Mouse (Mus musculus) hindbrain, embryonic 11.5 days (tissue): ENCODE measurements around the gene Ckb. TPM values are rescaled to one million over a fixed set of nuclear protein-coding genes. Genes with fewer than 3 reads are reported as not detected.
"Not testable (repeated sequence)": the region's sequence is repeated elsewhere in the genome, so short reads cannot be mapped to it uniquely, and the experiment has no call there.

Experiments
- ATAC-seq: fragments of 200-750 bp; cut with Nextera tagmentation; 2 replicates; pipeline ENCODE4 v1.8.0; 2017; ENCODE audit warnings: mild to moderate bottlenecking, moderate TSS enrichment, moderate library complexity; ENCODE audit not compliant: low FRiP score
- DNase-seq: peaks from one replicate; pipeline ENCODE4 v3.0.0-alpha.2; 2015; ENCODE audit warnings: low spot score
- H3K27ac ChIP-seq: fragments of 300-500 bp; sonication (generic); 2 replicates; pipeline ENCODE4 v1.5.1; 2014; ENCODE audit warnings: mild to moderate bottlenecking, low read depth, low read length
- H3K27me3 ChIP-seq: fragments of 300-500 bp; sonication (generic); 2 replicates; pipeline ENCODE4 v1.6.1; 2014; ENCODE audit warnings: mild to moderate bottlenecking, low read length, moderate library complexity, mixed read lengths; ENCODE audit not compliant: control insufficient read depth, insufficient read depth
- H3K36me3 ChIP-seq: fragments of 300-500 bp; sonication (generic); 2 replicates; pipeline ENCODE4 v1.6.1; 2014; ENCODE audit warnings: mild to moderate bottlenecking, low read length, moderate library complexity, mixed read lengths; ENCODE audit not compliant: control insufficient read depth, insufficient read depth
- H3K4me1 ChIP-seq: fragments of 300-500 bp; sonication (generic); replicated peaks from 2 replicates; pipeline ENCODE4 v1.6.1; 2014; ENCODE audit warnings: low read length, mixed read lengths; ENCODE audit not compliant: control insufficient read depth, insufficient read depth
- H3K4me2 ChIP-seq: fragments of 300-500 bp; sonication (generic); replicated peaks from 2 replicates; pipeline ENCODE4 v1.6.1; 2014; ENCODE audit warnings: mild to moderate bottlenecking, low read depth, low read length
- H3K4me3 ChIP-seq: fragments of 300-500 bp; sonication (generic); 2 replicates; pipeline ENCODE4 v1.5.1; 2014; ENCODE audit warnings: low read depth, low read length
- H3K9ac ChIP-seq: fragments of 300-500 bp; sonication (generic); 2 replicates; pipeline ENCODE4 v1.6.1; 2014; ENCODE audit warnings: low read depth, low read length
- H3K9me3 ChIP-seq: fragments of 300-500 bp; sonication (generic); 2 replicates; pipeline ENCODE4 v1.6.1; 2016; ENCODE audit warnings: low read length; ENCODE audit not compliant: control insufficient read depth
- WGBS: fragments of 180-500 bp; shearing (Covaris S2); extraction: QIAGEN DNeasy Blood & Tissue Kit; methylation state at CpG from one replicate; pipeline ENCODE4 v1.1.7; 2014; 5-methylcytosine and 5-hydroxymethylcytosine counted together
- polyA plus RNA-seq: library from polyadenylated mRNA; unstranded; fragments of >200 nt; fragmentation: Nextera tagmentation; extraction: Ambion mirVana; gene quantifications from 2 replicates; pipeline ENCODE4 v1.2.1, GENCODE M21; 2014

Gene Ckb
- polyA plus RNA-seq, 1 experiment from 2014 or later = 2,103 TPM

- no peak overlapping the region for H3K9ac ChIP-seq
- peak; percentile 60 for ATAC-seq
- no peaks in the 10 kb centered on the region for H3K9me3 ChIP-seq
- H3K4me3 ChIP-seq = peak overlapping the region; percentile 81
- DNase-seq = peak; percentile 97
- no peaks in the 10 kb centered on the region for H3K36me3 ChIP-seq
- H3K27me3 ChIP-seq = no peaks in the 10 kb centered on the region
- under 1% methylated on average over 8 of the region's 8 CpGs for WGBS
- H3K4me2 ChIP-seq = peak overlapping the region; percentile 93
- H3K27ac ChIP-seq = peak overlapping the region; percentile 58
- H3K4me1 ChIP-seq = peaks cover 6% of the 10 kb centered on the region; the same call in 1 of the 2 replicates
These were observed 3.7 kb downstream of the Ckb start for GRCm38 (mm10) chr12:111668457-111668912.

GRCm38 (mm10) chr12:111667421-111667820 is 4.7 kb downstream of the Ckb start:
- peaks cover 4% of the 10 kb centered on the region; the same call in 1 of the 2 replicates for H3K4me1 ChIP-seq
- H3K4me3 ChIP-seq = no peak overlapping the region
- ATAC-seq (no peak), DNase-seq (no peak)
- H3K9me3 ChIP-seq = no peaks in the 10 kb centered on the region
- H3K27me3 ChIP-seq = no peaks in the 10 kb centered on the region
- H3K27ac ChIP-seq = no peak overlapping the region
- H3K9ac ChIP-seq = no peak overlapping the region
- WGBS = 92% methylated on average over 5 of the region's 5 CpGs
- no peaks in the 10 kb centered on the region for H3K36me3 ChIP-seq
- H3K4me2 ChIP-seq = no peak overlapping the region

- Histone ChIP-seq H3K4me3 (no peak overlapping the region), H3K4me2 (no peak overlapping the region), H3K9me3 (no peaks in the 10 kb centered on the region), H3K36me3 (no peaks in the 10 kb centered on the region), H3K27me3 (no peaks in the 10 kb centered on the region), H3K27ac (no peak overlapping the region), H3K4me1 (peaks cover 2% of the 10 kb centered on the region; the same call in 1 of the 2 replicates), H3K9ac (no peak overlapping the region)
- WGBS = 78% methylated on average over 13 of the region's 13 CpGs
- DNase-seq (no peak), ATAC-seq (no peak)
These were observed 5.8 kb downstream of the Ckb start for GRCm38 (mm10) chr12:111666380-111666779.

- no peaks in the 10 kb centered on the region for H3K36me3 ChIP-seq
These were observed 6.9 kb downstream of the Ckb start for GRCm38 (mm10) chr12:111665041-111665880.

GRCm38 (mm10) chr12:111664144-111664634 is 7.9 kb downstream of the Ckb start:
- DNase-seq (no peak), ATAC-seq (no peak)
- Histone ChIP-seq H3K27me3 (no peaks in the 10 kb centered on the region), H3K27ac (0 out of 2 replicates have a peak overlapping the region, but pooled peaks have one; percentile 17), H3K4me3 (no peak overlapping the region), H3K9me3 (no peaks in the 10 kb centered on the region), H3K9ac (no peak overlapping the region), H3K36me3 (no peaks in the 10 kb centered on the region), H3K4me1 (no peaks in the 10 kb centered on the region), H3K4me2 (no peak overlapping the region)
- 63% methylated on average over 6 of the region's 6 CpGs for WGBS

More at GRCm38 (mm10) chr12:111665041-111665880, 6.9 kb downstream of the Ckb start:
- DNase-seq = no peak
- Histone ChIP-seq H3K4me3 (no peak overlapping the region), H3K9me3 (no peaks in the 10 kb centered on the region), H3K4me1 (peaks cover under 1% of the 10 kb centered on the region; the same call in 1 of the 2 replicates), H3K27ac (no peak overlapping the region), H3K4me2 (no peak overlapping the region), H3K9ac (no peak overlapping the region), H3K27me3 (no peaks in the 10 kb centered on the region)
- WGBS = 87% methylated on average over 13 of the region's 13 CpGs
- ATAC-seq = no peak

GRCm38 (mm10) chr12:111663228-111664143 is 8.7 kb downstream of the Ckb start:
- Histone ChIP-seq H3K4me2 (no peak overlapping the region), H3K27me3 (no peaks in the 10 kb centered on the region), H3K9me3 (no peaks in the 10 kb centered on the region), H3K27ac (0 out of 2 replicates have a peak overlapping the region, but pooled peaks have one; percentile 17), H3K4me1 (no peaks in the 10 kb centered on the region), H3K36me3 (no peaks in the 10 kb centered on the region), H3K4me3 (no peak overlapping the region), H3K9ac (no peak overlapping the region)
- ATAC-seq = no peak
- no peak for DNase-seq
- 80% methylated on average over 17 of the region's 17 CpGs for WGBS

GRCm38 (mm10) chr12:111661554-111661953 is 10.6 kb downstream of the Ckb start:
- WGBS = 99% methylated on average over 11 of the region's 11 CpGs
- not testable (repeated sequence) for H3K36me3 ChIP-seq, H3K9me3 ChIP-seq, H3K4me2 ChIP-seq, ATAC-seq, DNase-seq, H3K27ac ChIP-seq, H3K9ac ChIP-seq, H3K4me3 ChIP-seq, H3K27me3 ChIP-seq, H3K4me1 ChIP-seq

- 90% methylated on average over 1 of the region's 1 CpGs for WGBS
- H3K4me1 ChIP-seq = no peaks in the 10 kb centered on the region
- H3K27me3 ChIP-seq = no peaks in the 10 kb centered on the region
- no peak overlapping the region for H3K27ac ChIP-seq
- no peak overlapping the region for H3K4me3 ChIP-seq
- no peak for ATAC-seq
- DNase-seq = no peak
- no peaks in the 10 kb centered on the region for H3K9me3 ChIP-seq
- H3K36me3 ChIP-seq = peaks cover 5% of the 10 kb centered on the region; the same call in 1 of the 2 replicates
- H3K4me2 ChIP-seq = no peak overlapping the region
- no peak overlapping the region for H3K9ac ChIP-seq
These were observed 11.5 kb downstream of the Ckb start for GRCm38 (mm10) chr12:111660628-111661027.
